Mouse (Mus musculus) CD8-positive naive resting alpha-beta T cell, adult 2 months (primary cell): ENCODE data around the gene Mak.
A peak's percentile ranks its signal among the peaks of the same experiment; 100 is the strongest.
"Not testable (repeated sequence)": the region's sequence is repeated elsewhere in the genome, so short reads cannot be mapped to it uniquely, and the experiment has no call there.

ENCODE experiments used
- DNase-seq, 2 experiments: peaks; one replicate each; pipeline ENCODE4 v3.0.0; 2022; ENCODE audit warnings: low read depth in 2 of 2, low spot score in 2 of 2

The Mak gene

GRCm38 (mm10) chr13:41000140-41000925, 79.2 kb downstream of the Mak start:
- peak; percentile 5 to 10 for DNase-seq

GRCm38 (mm10) chr13:40998537-40998936, 81.0 kb downstream of the Mak start:
- not testable (repeated sequence) for DNase-seq

- no peak for DNase-seq
Observed at GRCm38 (mm10) chr13:40994487-40995263, 84.8 kb downstream of the Mak start.

GRCm38 (mm10) chr13:40988418-40988817, 91.1 kb downstream of the Mak start:
- DNase-seq = no peak

- not testable (repeated sequence) for DNase-seq
Observed at GRCm38 (mm10) chr13:40987608-40988303, 91.8 kb downstream of the Mak start.

GRCm38 (mm10) chr13:40986081-40986480, 93.4 kb downstream of the Mak start:
- no peak for DNase-seq

GRCm38 (mm10) chr13:40982759-40983158, 96.7 kb downstream of the Mak start:
- no peak for DNase-seq

- no peak for DNase-seq
Observed at GRCm38 (mm10) chr13:40979321-40979720, 100.2 kb downstream of the Mak start.

- DNase-seq = no peak
Observed at GRCm38 (mm10) chr13:40978652-40979051, 100.9 kb downstream of the Mak start.

GRCm38 (mm10) chr13:40977609-40978008, 101.9 kb downstream of the Mak start:
- DNase-seq = peak; percentile 18 to 35
